Mouse (Mus musculus) midbrain, postnatal 0 days (tissue): ENCODE measurements at regions not wholly inside any gene's neighbourhood (a gene's known extent, or its start where the extent isn't known, plus 50 kb on each side); places are given as distances from the start of the nearest gene placed in this dataset.

Experiments used
- ATAC-seq: fragments of 200-750 bp; cut with Nextera tagmentation; 2 replicates; pipeline ENCODE4 v1.8.0; 2017; ENCODE audit warnings: moderate number of reproducible peaks, mild to moderate bottlenecking, moderate TSS enrichment, moderate library complexity; ENCODE audit not compliant: low FRiP score
- DNase-seq: peaks from one replicate; pipeline ENCODE4 v3.0.0-alpha.2; 2015; ENCODE audit warnings: low spot score
- H3K27ac ChIP-seq: fragments of 300-500 bp; sonication (generic); 2 replicates; pipeline ENCODE4 v1.5.1; 2014; ENCODE audit warnings: low read depth, mild to moderate bottlenecking, low read length, mixed read lengths
- H3K27me3 ChIP-seq: fragments of 300-500 bp; sonication (generic); 2 replicates; pipeline ENCODE4 v1.6.1; 2014; ENCODE audit warnings: low read length, control low read depth, mixed read lengths; ENCODE audit not compliant: insufficient read depth
- H3K36me3 ChIP-seq: fragments of 300-500 bp; sonication (generic); 2 replicates; pipeline ENCODE4 v1.6.1; 2014; ENCODE audit warnings: low read length, control low read depth, mixed read lengths; ENCODE audit not compliant: insufficient read depth
- H3K4me1 ChIP-seq: fragments of 300-500 bp; sonication (generic); 2 replicates; pipeline ENCODE4 v1.6.1; 2014; ENCODE audit warnings: mild to moderate bottlenecking, control low read depth, antibody characterized with exemption, low read length, mixed read lengths; ENCODE audit not compliant: insufficient read depth
- H3K4me2 ChIP-seq: fragments of 300-500 bp; sonication (generic); 2 replicates; pipeline ENCODE4 v1.6.1; 2014; ENCODE audit warnings: low read depth, mild to moderate bottlenecking, low read length, mixed read lengths; ENCODE audit not compliant: poor library complexity, severe bottlenecking
- H3K4me3 ChIP-seq: fragments of 300-500 bp; sonication (generic); 2 replicates; pipeline ENCODE4 v1.5.1; 2014; ENCODE audit warnings: low read depth, mild to moderate bottlenecking, low read length, moderate library complexity
- H3K9ac ChIP-seq: fragments of 300-500 bp; sonication (generic); replicated peaks from 2 replicates; pipeline ENCODE4 v1.6.1; 2014; ENCODE audit warnings: mild to moderate bottlenecking, low read length, moderate library complexity, mixed read lengths; ENCODE audit not compliant: poor library complexity, severe bottlenecking
- H3K9me3 ChIP-seq: fragments of 300-500 bp; sonication (generic); 2 replicates; pipeline ENCODE4 v1.6.1; 2016; ENCODE audit warnings: low read length, control low read depth
- CTCF ChIP-seq: IDR thresholded peaks from 2 replicates; pipeline ENCODE4 v1.5.1; 2016; ENCODE audit warnings: antibody characterized with exemption, mild to moderate bottlenecking
- WGBS: fragments of 180-500 bp; shearing (Covaris S2); extraction: QIAGEN DNeasy Blood & Tissue Kit; methylation state at CpG from one replicate; pipeline ENCODE4 v1.1.7; 2014; 5-methylcytosine and 5-hydroxymethylcytosine counted together

DNA sequence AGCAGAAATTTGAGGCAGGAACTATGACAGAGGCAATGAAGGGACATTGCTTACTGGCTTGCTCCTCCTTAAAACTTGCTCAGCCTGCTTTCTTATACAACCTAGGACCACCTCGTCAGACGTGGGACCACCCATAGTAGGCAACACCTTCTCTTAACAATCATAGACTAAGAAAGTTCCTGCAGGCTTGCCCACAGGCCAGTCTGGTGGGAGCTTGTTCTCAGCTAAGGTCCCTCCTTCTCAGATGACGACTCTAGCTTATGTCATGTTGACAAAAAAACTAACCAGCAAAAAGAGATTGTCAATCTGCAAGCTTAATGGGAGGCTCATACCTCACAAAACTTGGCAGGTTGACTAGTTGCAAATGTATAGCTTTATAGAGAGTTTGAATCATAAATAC, 56.5 kb upstream of the Lsm6 start:
- no peak overlapping the region for H3K9ac ChIP-seq
- H3K27me3 ChIP-seq: no peaks in the 10 kb centered on the region
- DNase-seq (no peak), ATAC-seq (no peak)
- no peak for TF ChIP-seq CTCF
- H3K9me3 ChIP-seq: no peaks in the 10 kb centered on the region
- H3K4me2 ChIP-seq: no peak overlapping the region
- H3K27ac ChIP-seq: no peak overlapping the region
- H3K4me3 ChIP-seq: no peak overlapping the region
- WGBS: 89% methylated on average over 3 of the region's 3 CpGs
- no peaks in the 10 kb centered on the region for H3K36me3 ChIP-seq
- no peaks in the 10 kb centered on the region for H3K4me1 ChIP-seq

GRCm38 (mm10) chr8:78889708-78890107, 68.8 kb upstream of the Lsm6 start:
- no peak overlapping the region for H3K9ac ChIP-seq
- no peaks in the 10 kb centered on the region for H3K4me1 ChIP-seq
- no peak overlapping the region for H3K4me2 ChIP-seq
- ATAC-seq (no peak), DNase-seq (no peak)
- H3K4me3 ChIP-seq: no peak overlapping the region
- no peak for TF ChIP-seq CTCF
- H3K9me3 ChIP-seq: no peaks in the 10 kb centered on the region
- H3K27ac ChIP-seq: no peak overlapping the region
- 90% methylated on average over 6 of the region's 6 CpGs for WGBS
- H3K36me3 ChIP-seq: no peaks in the 10 kb centered on the region
- H3K27me3 ChIP-seq: no peaks in the 10 kb centered on the region

DNA sequence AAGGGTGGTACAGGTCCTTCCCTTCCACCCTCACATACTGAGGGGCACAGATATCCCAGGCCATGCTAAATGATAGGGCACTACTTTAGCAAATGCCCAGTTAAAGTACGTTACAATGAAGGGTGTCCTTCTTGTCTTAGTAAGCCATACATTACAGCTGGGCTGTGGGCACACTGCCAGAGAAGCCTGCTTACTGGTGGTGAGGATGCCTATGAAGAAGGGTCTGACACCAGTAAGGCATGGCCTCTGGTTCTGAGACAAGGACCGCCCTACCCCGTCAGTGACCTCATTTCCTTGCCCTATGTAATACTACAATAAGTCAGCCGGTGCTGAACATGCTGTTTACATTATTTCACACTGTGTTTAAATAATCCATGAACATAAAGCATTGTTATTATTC, 69.6 kb upstream of the Lsm6 start:
- Histone ChIP-seq H3K4me1 (no peaks in the 10 kb centered on the region), H3K4me2 (no peak overlapping the region), H3K36me3 (no peaks in the 10 kb centered on the region), H3K9ac (no peak overlapping the region), H3K9me3 (no peaks in the 10 kb centered on the region), H3K4me3 (no peak overlapping the region), H3K27me3 (no peaks in the 10 kb centered on the region), H3K27ac (no peak overlapping the region)
- ATAC-seq (no peak), DNase-seq (no peak)
- 71% methylated on average over 4 of the region's 4 CpGs for WGBS
- no peak for TF ChIP-seq CTCF

- ATAC-seq: no peak
- 42% methylated on average over 7 of the region's 7 CpGs for WGBS
- no peaks in the 10 kb centered on the region for H3K36me3 ChIP-seq
- H3K4me1 ChIP-seq: no peaks in the 10 kb centered on the region
- H3K4me2 ChIP-seq: no peak overlapping the region
- H3K9me3 ChIP-seq: no peaks in the 10 kb centered on the region
- no peak overlapping the region for H3K4me3 ChIP-seq
- no peaks in the 10 kb centered on the region for H3K27me3 ChIP-seq
- DNase-seq: peak; percentile 85
- no peak overlapping the region for H3K9ac ChIP-seq
- TF ChIP-seq CTCF: peak; percentile 74
- H3K27ac ChIP-seq: no peak overlapping the region
Observed at GRCm38 (mm10) chr8:78899887-78900286, 78.9 kb upstream of the Lsm6 start.

GRCm38 (mm10) chr8:78903034-78903433, 82.1 kb upstream of the Lsm6 start:
- H3K36me3 ChIP-seq: no peaks in the 10 kb centered on the region
- H3K9me3 ChIP-seq: no peaks in the 10 kb centered on the region
- ATAC-seq (no peak), DNase-seq (no peak)
- H3K9ac ChIP-seq: no peak overlapping the region
- no peak overlapping the region for H3K4me2 ChIP-seq
- H3K27ac ChIP-seq: no peak overlapping the region
- WGBS: 96% methylated on average over 1 of the region's 1 CpGs
- no peak overlapping the region for H3K4me3 ChIP-seq
- no peaks in the 10 kb centered on the region for H3K27me3 ChIP-seq
- H3K4me1 ChIP-seq: no peaks in the 10 kb centered on the region
- TF ChIP-seq CTCF: no peak

DNA sequence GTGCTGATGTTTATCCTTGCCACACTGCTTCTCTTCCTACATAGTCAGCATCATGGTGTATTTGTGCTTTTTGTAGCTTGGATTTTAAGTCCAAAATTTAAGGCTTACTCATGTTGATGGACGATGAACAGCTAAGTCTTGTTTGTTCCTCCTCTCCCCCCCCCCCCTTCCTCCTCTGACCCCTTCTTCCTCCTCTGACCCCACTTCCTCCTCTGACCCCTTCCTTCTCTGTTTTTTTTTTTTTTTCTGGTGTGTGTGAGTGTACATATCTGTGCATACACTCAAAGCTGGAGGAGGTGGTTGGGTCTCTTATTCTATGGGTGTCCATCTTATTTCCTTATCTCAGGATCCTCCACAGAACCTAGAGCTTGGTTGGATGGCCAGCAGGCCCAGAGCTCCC, 87.0 kb upstream of the Lsm6 start:
- WGBS: 89% methylated on average over 1 of the region's 1 CpGs
- no peak for DNase-seq
- no peak for TF ChIP-seq CTCF

More for the DNA sequence above, 87.0 kb upstream of the Lsm6 start:
- no peaks in the 10 kb centered on the region for H3K27me3 ChIP-seq
- no peaks in the 10 kb centered on the region for H3K9me3 ChIP-seq
- H3K4me2 ChIP-seq: no peak overlapping the region
- ATAC-seq: no peak
- H3K4me3 ChIP-seq: no peak overlapping the region
- no peak overlapping the region for H3K27ac ChIP-seq
- no peaks in the 10 kb centered on the region for H3K36me3 ChIP-seq
- no peak overlapping the region for H3K9ac ChIP-seq
- H3K4me1 ChIP-seq: no peaks in the 10 kb centered on the region
